Mouse (Mus musculus) cerebellum, adult 18-20 months (tissue): Measurements from ENCODE around the gene Bckdk.
A peak's percentile ranks its signal among the peaks of the same experiment; 100 is the strongest.
"Not testable (repeated sequence)": the region's sequence is repeated elsewhere in the genome, so short reads cannot be mapped to it uniquely, and the experiment has no call there.

Experiments used
- DNase-seq, 2 experiments: peaks; one replicate each; pipeline ENCODE4 v3.0.0; 2021

Bckdk gene

GRCm38 (mm10) chr7:127931351-127932135 is 27.7 kb downstream of the Bckdk start:
- no peak for DNase-seq

- DNase-seq = no peak
These were observed 28.6 kb downstream of the Bckdk start for GRCm38 (mm10) chr7:127932273-127933031.

GRCm38 (mm10) chr7:127934075-127934474 is 30.2 kb downstream of the Bckdk start:
- no peak for DNase-seq

- peak; percentile 95 to 96 for DNase-seq
These were observed 31.3 kb downstream of the Bckdk start for GRCm38 (mm10) chr7:127935028-127935722.

- no peak for DNase-seq
These were observed 31.9 kb downstream of the Bckdk start for GRCm38 (mm10) chr7:127935748-127936159.

- DNase-seq = no peak
These were observed 32.5 kb downstream of the Bckdk start for GRCm38 (mm10) chr7:127936216-127936884.

GRCm38 (mm10) chr7:127942097-127942496 is 38.2 kb downstream of the Bckdk start:
- DNase-seq = not testable (repeated sequence)

GRCm38 (mm10) chr7:127944614-127945013 is 40.7 kb downstream of the Bckdk start:
- DNase-seq = no peak

- no peak for DNase-seq
These were observed 42.7 kb downstream of the Bckdk start, which contains the start of gene Prss36 for GRCm38 (mm10) chr7:127946470-127947023. Prss36 (minus strand) TSS chr7:127946725.

GRCm38 (mm10) chr7:127952864-127953581 is 49.1 kb downstream of the Bckdk start:
- DNase-seq = no peak

- DNase-seq = no peak
These were observed 55.5 kb downstream of the Bckdk start for GRCm38 (mm10) chr7:127959364-127959763.
